Comparison of ENCODE assay signal across 24 mouse cellular contexts in genomic region chr10:14164829-14165228, GRCm38 (mm10).
DNase-seq lines count a peak whose midpoint lies in the region; ATAC-seq and TF ChIP-seq lines count a peak whose summit lies in the region.
"Had no signal": no experiment of that assay in that cellular context is flagged by ENCODE, and none has a peak within 500 bp of the region (broad histone marks: within the 10 kb centered on the region; RNA-seq: fewer than 3 reads in every experiment).

No protein-coding gene starts in this region.

- no peak for ATAC-seq in hindbrain, postnatal 0 days
- ATAC-seq in embryonic facial prominence, embryonic 14.5 days (ENCODE audit: low read depth): no peak
- no peak for ATAC-seq in lung, postnatal 0 days

- TF ChIP-seq CTCF in hindbrain, postnatal 0 days (IDR thresholded peaks at IDR 0.05; ENCODE audit: low read depth): no peak
- TF ChIP-seq CTCF in lung, postnatal 0 days (IDR thresholded peaks at IDR 0.05): no peak

- no peak for TF ChIP-seq EP300 in lung, postnatal 0 days (IDR thresholded peaks at IDR 0.05)

- peaks cover 8% of the 10 kb centered on the region for H3K4me1 ChIP-seq in hindbrain, embryonic 10.5 days (replicated peaks)
- H3K4me1 ChIP-seq in hindbrain, postnatal 0 days (ENCODE audit: insufficient read depth, low read length): peaks cover 4% of the 10 kb centered on the region; the same call in 1 of the 2 replicates
- H3K4me1 ChIP-seq in ES-E14 (ENCODE audit: control insufficient read depth in 2 of 2, insufficient read depth in 2 of 2, low read length in 2 of 2, poor library complexity in 1 of 2): 0 out of 4 replicates have a peak, but pooled peaks cover 0 to 2% of the 10 kb centered on the region in 2 experiments
- H3K4me1 ChIP-seq in embryonic facial prominence, embryonic 14.5 days (ENCODE audit: control insufficient read depth, insufficient read depth, low read length): no peaks in the 10 kb centered on the region
- H3K4me1 ChIP-seq in lung, postnatal 0 days (ENCODE audit: insufficient read depth, low read depth, low read length): no peaks in the 10 kb centered on the region
- H3K4me1 ChIP-seq: embryonic facial prominence, embryonic 15.5 days; neural tube, embryonic 13.5 days; stomach, embryonic 15.5 days had no signal

- no peak overlapping the region for H3K4me2 ChIP-seq in hindbrain, postnatal 0 days (ENCODE audit: low read depth, low read length)
- H3K4me2 ChIP-seq in embryonic facial prominence, embryonic 14.5 days (ENCODE audit: low read depth, low read length): no peak overlapping the region
- no peak overlapping the region for H3K4me2 ChIP-seq in lung, postnatal 0 days (replicated peaks; ENCODE audit: low read depth, low read length)
- H3K4me2 ChIP-seq: embryonic facial prominence, embryonic 15.5 days; neural tube, embryonic 13.5 days; stomach, embryonic 15.5 days had no signal

- H3K9me3 ChIP-seq in hindbrain, embryonic 10.5 days: no peaks in the 10 kb centered on the region
- no peaks in the 10 kb centered on the region for H3K9me3 ChIP-seq in hindbrain, postnatal 0 days (ENCODE audit: low read length)
- no peaks in the 10 kb centered on the region for H3K9me3 ChIP-seq in ES-E14 (ENCODE audit: control insufficient read depth, insufficient read depth, low read depth, low read length)
- no peaks in the 10 kb centered on the region for H3K9me3 ChIP-seq in embryonic facial prominence, embryonic 14.5 days (ENCODE audit: control insufficient read depth, low read length)
- H3K9me3 ChIP-seq in lung, postnatal 0 days (ENCODE audit: low read length): no peaks in the 10 kb centered on the region
- H3K9me3 ChIP-seq: embryonic facial prominence, embryonic 15.5 days; heart, embryonic 10.5 days; stomach, embryonic 15.5 days had no signal

- no peak overlapping the region for H3K4me3 ChIP-seq in hindbrain, embryonic 10.5 days
- no peak overlapping the region for H3K4me3 ChIP-seq in hindbrain, postnatal 0 days (ENCODE audit: low read length)
- no peak overlapping the region for H3K4me3 ChIP-seq in ES-E14 (ENCODE audit: insufficient read depth in 1 of 2, low read depth in 1 of 2, low read length in 2 of 2, poor library complexity in 1 of 2, severe bottlenecking in 1 of 2)
- H3K4me3 ChIP-seq in embryonic facial prominence, embryonic 14.5 days (ENCODE audit: low read depth, low read length): no peak overlapping the region
- H3K4me3 ChIP-seq in lung, postnatal 0 days (ENCODE audit: low read depth, low read length): no peak overlapping the region
- H3K4me3 ChIP-seq: embryonic facial prominence, embryonic 15.5 days; heart, embryonic 10.5 days; layer of hippocampus, adult 2 months; left cerebral cortex, adult 2 months; neural tube, embryonic 13.5 days; stomach, embryonic 15.5 days had no signal

- 44% methylated on average over 7 of the region's 7 CpGs for WGBS in hindbrain, embryonic 10.5 days
- WGBS in hindbrain, postnatal 0 days: 30% methylated on average over 7 of the region's 7 CpGs
- 41% methylated on average over 7 of the region's 7 CpGs for WGBS in embryonic facial prominence, embryonic 14.5 days
- 59% methylated on average over 7 of the region's 7 CpGs for WGBS in lung, postnatal 0 days

- in situ Hi-C loops in ES-E14 (cut with MboI; ENCODE audit: low sequenced_read_pairs in 2 of 2, unreplicated experiment in 2 of 2): no loop called here

- H3K36me3 ChIP-seq in hindbrain, embryonic 10.5 days: no peaks in the 10 kb centered on the region
- H3K36me3 ChIP-seq in hindbrain, postnatal 0 days (ENCODE audit: insufficient read depth, low read length): no peaks in the 10 kb centered on the region
- no peaks in the 10 kb centered on the region for H3K36me3 ChIP-seq in ES-E14 (ENCODE audit: control insufficient read depth, insufficient read depth, low read length, poor library complexity, severe bottlenecking)
- no peaks in the 10 kb centered on the region for H3K36me3 ChIP-seq in embryonic facial prominence, embryonic 14.5 days (ENCODE audit: control insufficient read depth, insufficient read depth, low read length)
- H3K36me3 ChIP-seq in lung, postnatal 0 days (ENCODE audit: insufficient read depth, low read length): no peaks in the 10 kb centered on the region
- H3K36me3 ChIP-seq: embryonic facial prominence, embryonic 15.5 days; heart, embryonic 10.5 days; neural tube, embryonic 13.5 days; stomach, embryonic 15.5 days had no signal

- peak; percentile 17 for DNase-seq in hindbrain, embryonic 10.5 days (ENCODE audit: low spot score)
- DNase-seq in hindbrain, postnatal 0 days (ENCODE audit: low spot score): no peak
- DNase-seq in ES-CJ7 (ENCODE audit: low read depth, low spot score): peak; percentile 9
- DNase-seq in ES-E14 (ENCODE audit: low read depth, low spot score): peak; percentile 12
- peak; percentile 12 for DNase-seq in embryonic facial prominence, embryonic 14.5 days (ENCODE audit: low spot score)
- DNase-seq in layer of hippocampus, postnatal 14 days (ENCODE audit: low spot score in 2 of 2): no peak
- DNase-seq in lung, postnatal 0 days (ENCODE audit: low spot score): no peak
- DNase-seq: cerebellum, adult 2 months; cerebellum, postnatal 36 days; heart, postnatal 14 days; kidney, adult 2 months; kidney, postnatal 14 days; left cerebral cortex, postnatal 4 days; liver; lung, postnatal 10 days; right cerebral cortex, postnatal 14 days; thymus, adult 18-20 months; thymus, postnatal 4 days had no signal

- H3K9ac ChIP-seq in hindbrain, postnatal 0 days (replicated peaks; ENCODE audit: low read length): no peak overlapping the region
- H3K9ac ChIP-seq in ES-E14 (ENCODE audit: insufficient read depth, low read depth, low read length, poor library complexity, severe bottlenecking): no peak overlapping the region
- H3K9ac ChIP-seq in embryonic facial prominence, embryonic 14.5 days (ENCODE audit: low read depth, low read length): no peak overlapping the region
- H3K9ac ChIP-seq in lung, postnatal 0 days (replicated peaks; ENCODE audit: low read depth): no peak overlapping the region
- H3K9ac ChIP-seq: embryonic facial prominence, embryonic 15.5 days; neural tube, embryonic 13.5 days; stomach, embryonic 15.5 days had no signal

- H3K27me3 ChIP-seq in hindbrain, embryonic 10.5 days (ENCODE audit: insufficient read depth, poor library complexity, severe bottlenecking): no peaks in the 10 kb centered on the region
- H3K27me3 ChIP-seq in hindbrain, postnatal 0 days (ENCODE audit: insufficient read depth, low read length): no peaks in the 10 kb centered on the region
- H3K27me3 ChIP-seq in embryonic facial prominence, embryonic 14.5 days (replicated peaks; ENCODE audit: control insufficient read depth, insufficient read depth, low read length): no peaks in the 10 kb centered on the region
- no peaks in the 10 kb centered on the region for H3K27me3 ChIP-seq in lung, postnatal 0 days (replicated peaks; ENCODE audit: insufficient read depth, low read length)
- H3K27me3 ChIP-seq: embryonic facial prominence, embryonic 15.5 days; neural tube, embryonic 13.5 days; stomach, embryonic 15.5 days had no signal

- H3K27ac ChIP-seq in hindbrain, embryonic 10.5 days: 0 out of 2 replicates have a peak overlapping the region, but pooled peaks have one; percentile 8
- H3K27ac ChIP-seq in hindbrain, postnatal 0 days: no peak overlapping the region
- H3K27ac ChIP-seq in ES-E14 (ENCODE audit: insufficient read depth, low read depth, low read length, poor library complexity, severe bottlenecking): no peak overlapping the region
- H3K27ac ChIP-seq in embryonic facial prominence, embryonic 14.5 days (replicated peaks; ENCODE audit: low read depth, low read length): no peak overlapping the region
- H3K27ac ChIP-seq in lung, postnatal 0 days (ENCODE audit: low read length): no peak overlapping the region
- H3K27ac ChIP-seq: embryonic facial prominence, embryonic 15.5 days; heart, embryonic 10.5 days; layer of hippocampus, adult 2 months; left cerebral cortex, adult 2 months; neural tube, embryonic 13.5 days; stomach, embryonic 15.5 days had no signal

TF ChIP-seq in ES-E14, 5 proteins besides CTCF, POLR2A, EP300 and RAD21:
- TF ChIP-seq HCFC1 (IDR thresholded peaks at IDR 0.05; ENCODE audit: borderline replicate concordance, insufficient read depth, low read length) (no peak), ZC3H11A (IDR thresholded peaks at IDR 0.05; ENCODE audit: borderline replicate concordance, low read depth, low read length) (no peak), CHD2 (IDR thresholded peaks at IDR 0.05; ENCODE audit: low read depth, low read length) (no peak), ZNF384 (IDR thresholded peaks at IDR 0.05; ENCODE audit: low read depth, low read length) (no peak), MAFK (IDR thresholded peaks at IDR 0.05; ENCODE audit: insufficient read depth, low read depth, low read length) (no peak)

Comparison
In these comparisons a context has a peak if more than half of its experiments do, and no peak if none do; other contexts are left out.
1. DNase-seq: peak in hindbrain, embryonic 10.5 days (single experiment), ES-CJ7 (single experiment), ES-E14 (single experiment) and embryonic facial prominence, embryonic 14.5 days (single experiment); none in hindbrain, postnatal 0 days (single experiment), layer of hippocampus, postnatal 14 days (0 of 2) and lung, postnatal 0 days (single experiment).